Mouse (Mus musculus) kidney, adult 2 months (tissue): Measurements from ENCODE around the gene Cdkn2aip.

Experiments used
- CTCF ChIP-seq: fragments of 200-500 bp; conservative IDR thresholded peaks from 2 replicates; pipeline ENCODE4 v1.5.1; 2011; ENCODE audit warnings: low read depth, mild to moderate bottlenecking, control low read depth, low read length, moderate library complexity, mixed read lengths; ENCODE audit not compliant: insufficient read depth, insufficient read length
- POLR2A ChIP-seq: fragments of 200-500 bp; IDR thresholded peaks from one replicate; pipeline ENCODE4 v1.6.1; 2011; ENCODE audit warnings: low read depth, low read length, control low read depth

DNA sequence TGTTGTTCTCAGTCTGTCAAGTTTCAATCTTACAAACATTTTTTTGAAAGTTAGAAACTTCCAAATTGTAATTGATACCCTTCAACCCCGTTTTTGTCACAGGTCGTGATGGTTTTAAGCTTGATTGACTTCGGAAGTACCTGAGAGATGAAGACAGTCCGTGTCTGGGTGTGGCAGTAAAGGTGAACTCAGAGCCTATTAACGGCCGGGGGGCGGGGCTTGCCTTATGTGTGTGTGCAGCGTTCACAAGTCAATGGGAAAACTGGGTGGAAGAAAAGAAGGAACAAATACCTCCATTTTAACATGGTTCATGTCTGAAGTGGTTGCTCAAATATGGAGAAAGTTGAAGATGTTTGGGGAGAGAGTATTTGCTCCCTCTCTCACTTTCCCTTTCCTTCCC is 35.8 kb upstream of the Cdkn2aip start:
- TF ChIP-seq POLR2A = no peak
- TF ChIP-seq CTCF = no peak
